Mouse (Mus musculus): ENCODE measurements around the gene Unc5c.

Unc5c gene

DNA sequence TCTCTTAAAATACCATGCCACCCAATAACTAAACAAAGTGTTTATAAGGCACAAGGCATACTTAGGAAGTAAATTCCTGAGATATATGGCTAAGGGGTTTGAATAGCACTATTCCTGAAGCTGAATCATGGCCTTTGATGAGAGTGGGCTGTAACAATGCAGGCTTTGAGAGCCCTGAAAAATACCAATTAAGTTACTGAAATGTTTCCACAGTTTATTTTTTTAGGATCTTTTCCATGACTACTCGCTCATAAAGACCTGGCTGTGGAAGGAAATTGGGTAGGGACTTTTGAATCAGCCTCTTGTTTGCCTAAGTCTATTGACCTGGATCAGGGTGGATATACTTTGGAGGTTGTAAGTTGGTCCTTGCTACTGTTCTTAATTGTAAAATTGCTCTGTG, 44.8 kb downstream of the Unc5c start:
- peak; percentile 67 for DNase-seq (ENCODE audit: low read depth, low spot score)

DNA sequence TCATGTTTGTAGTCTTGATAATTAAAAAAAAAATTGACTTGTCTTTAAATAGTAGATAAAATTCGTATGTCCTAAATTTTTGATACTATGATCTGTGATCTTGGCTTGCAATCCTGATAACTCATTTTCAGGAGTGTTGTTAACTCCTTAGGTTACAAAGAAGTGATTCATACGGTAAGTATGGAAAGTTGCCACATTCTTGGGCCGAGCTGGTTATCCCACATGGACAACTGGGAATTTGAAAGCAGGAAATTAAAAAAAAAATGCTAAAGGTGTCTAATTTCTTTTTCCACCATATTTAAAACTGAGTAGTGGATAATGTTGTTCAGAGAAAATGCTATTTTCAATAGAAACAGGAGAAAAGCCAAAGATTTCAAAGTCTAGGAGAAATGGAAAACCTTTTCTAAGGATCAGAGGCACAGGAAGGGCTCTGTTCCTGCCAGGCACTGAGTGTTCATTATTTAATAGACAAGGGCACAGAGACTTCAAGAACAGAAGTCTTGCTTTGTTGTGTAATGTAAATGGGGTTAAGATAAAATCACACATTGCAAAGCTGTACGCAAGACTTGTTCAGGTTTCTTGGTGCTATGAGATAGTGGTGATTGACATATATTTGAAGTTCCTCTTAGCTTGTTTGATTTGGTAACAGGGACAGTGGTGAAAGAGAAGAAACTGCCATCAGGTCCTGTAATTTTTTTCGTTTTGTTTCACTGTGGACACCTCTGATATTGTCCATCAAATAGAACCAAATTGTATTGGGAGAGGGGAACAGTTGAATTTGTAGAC, 46.4 kb downstream of the Unc5c start:
- no peak for DNase-seq (ENCODE audit: low read depth, low spot score)

DNA sequence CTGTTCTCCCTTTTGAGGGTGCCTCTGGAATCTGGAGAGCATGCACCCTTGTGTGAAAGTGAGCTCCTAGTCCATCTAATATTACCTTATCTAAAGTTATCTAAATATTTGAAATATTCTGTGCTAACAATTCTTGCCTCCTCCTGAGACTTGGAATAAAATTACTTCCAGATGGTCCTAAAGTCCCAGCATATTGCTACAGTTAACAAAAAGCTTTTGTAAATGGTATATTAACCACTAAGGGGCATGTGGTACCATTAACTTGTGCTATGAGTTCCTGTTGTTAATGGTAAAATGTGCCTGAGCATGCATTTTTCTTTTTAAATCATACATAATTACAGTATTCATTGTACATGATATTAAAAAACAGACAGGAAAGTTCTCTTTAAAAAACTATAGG, 63.7 kb downstream of the Unc5c start:
- DNase-seq (ENCODE audit: low read depth, low spot score), result peak; percentile 75

DNA sequence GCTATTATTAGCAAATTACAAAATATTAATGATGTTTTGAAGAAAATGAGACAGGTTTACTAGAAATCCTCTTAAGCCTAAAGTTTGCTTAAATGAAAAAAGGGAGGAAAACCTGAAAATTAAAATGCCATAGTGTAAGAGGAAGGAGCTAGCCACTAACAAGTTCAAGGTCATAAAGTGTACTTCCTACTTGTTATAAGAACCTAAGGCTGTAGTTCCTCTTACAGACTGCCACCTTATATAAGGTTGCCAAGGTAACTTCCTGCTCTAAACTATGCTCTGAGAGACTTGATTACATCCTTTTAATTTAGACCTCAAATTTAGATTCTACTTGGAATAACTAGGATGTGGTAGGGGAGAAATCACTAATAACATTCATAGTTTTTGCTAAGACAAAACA, 64.6 kb downstream of the Unc5c start:
- no peak for DNase-seq (ENCODE audit: low read depth, low spot score)

DNA sequence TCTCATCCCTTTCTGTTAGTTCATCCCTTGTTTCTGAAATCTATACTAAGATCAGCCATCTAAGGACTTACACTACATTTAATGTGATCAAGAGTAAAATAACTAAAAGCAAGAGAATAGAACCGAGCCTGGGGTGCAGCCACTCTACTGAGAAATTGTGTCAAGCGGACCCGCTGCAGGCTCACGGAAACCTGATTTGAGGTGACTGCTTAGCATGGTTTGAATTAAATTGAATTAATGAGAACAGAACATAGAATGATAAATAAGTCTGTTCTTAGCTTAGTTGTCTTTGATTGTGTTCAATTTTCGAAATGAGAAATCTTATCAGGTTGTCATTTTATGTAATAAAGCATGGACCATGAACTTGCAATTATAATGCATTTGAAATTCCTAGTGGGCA, 68.8 kb downstream of the Unc5c start:
- no peak for DNase-seq (ENCODE audit: low read depth, low spot score)

DNA sequence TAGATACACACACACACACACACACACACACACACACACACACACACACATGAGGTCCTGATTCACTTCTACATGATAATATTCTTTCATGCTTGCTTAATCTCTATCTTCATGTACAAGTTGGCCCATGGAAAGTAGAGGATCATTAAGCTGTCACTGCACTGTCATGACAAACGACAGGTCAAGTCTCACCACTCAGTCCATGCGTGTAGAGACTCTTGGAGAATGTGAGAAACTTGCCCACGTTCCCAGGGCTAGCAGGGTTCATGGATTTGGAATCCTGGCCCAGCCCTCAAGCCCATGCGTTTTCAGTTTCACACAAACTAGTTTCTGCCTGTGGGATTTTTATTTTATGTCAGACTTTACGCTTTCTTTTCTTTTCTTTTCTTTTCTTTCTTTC, 71.8 kb downstream of the Unc5c start:
- DNase-seq (ENCODE audit: low read depth, low spot score), result no peak

DNA sequence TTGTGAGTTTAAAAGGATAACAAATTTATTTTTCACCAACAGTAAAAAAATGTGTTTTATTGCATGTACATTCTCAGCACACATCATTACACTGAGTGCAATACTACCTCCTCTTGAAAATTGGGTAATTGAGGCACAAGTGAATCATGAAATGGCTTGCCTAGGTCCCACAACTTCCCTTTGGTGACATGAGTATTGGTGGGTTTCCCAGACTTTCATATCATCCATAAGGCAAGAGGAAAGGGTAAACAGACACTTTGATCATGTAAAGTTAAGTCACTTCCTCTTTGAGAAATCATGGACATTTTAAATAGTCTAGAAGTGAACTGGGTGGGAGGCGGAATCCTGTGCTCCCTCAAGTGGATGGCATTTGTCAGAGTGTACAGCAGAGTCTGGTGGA, 73.1 kb downstream of the Unc5c start:
- no peak for DNase-seq (ENCODE audit: low read depth, low spot score)

DNA sequence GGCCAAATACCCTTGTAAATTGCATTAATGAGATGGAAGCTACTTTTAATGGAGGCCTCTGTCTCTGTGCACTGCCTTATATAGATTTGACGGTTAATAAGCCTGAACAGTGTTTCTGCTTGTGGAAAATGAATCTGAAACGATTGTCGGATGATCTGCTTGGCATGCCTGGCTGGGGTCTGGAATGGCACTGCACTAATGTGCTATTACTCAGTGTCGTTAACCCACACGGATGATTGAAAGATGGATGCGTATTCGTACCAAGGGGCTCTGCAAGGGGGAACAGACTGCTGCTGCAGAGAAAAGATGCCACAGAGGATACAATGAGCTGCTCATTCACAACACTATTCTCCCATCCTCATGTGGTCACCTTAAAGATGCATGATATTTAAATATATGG, 75.7 kb downstream of the Unc5c start:
- DNase-seq (ENCODE audit: low read depth, low spot score), result no peak

DNA sequence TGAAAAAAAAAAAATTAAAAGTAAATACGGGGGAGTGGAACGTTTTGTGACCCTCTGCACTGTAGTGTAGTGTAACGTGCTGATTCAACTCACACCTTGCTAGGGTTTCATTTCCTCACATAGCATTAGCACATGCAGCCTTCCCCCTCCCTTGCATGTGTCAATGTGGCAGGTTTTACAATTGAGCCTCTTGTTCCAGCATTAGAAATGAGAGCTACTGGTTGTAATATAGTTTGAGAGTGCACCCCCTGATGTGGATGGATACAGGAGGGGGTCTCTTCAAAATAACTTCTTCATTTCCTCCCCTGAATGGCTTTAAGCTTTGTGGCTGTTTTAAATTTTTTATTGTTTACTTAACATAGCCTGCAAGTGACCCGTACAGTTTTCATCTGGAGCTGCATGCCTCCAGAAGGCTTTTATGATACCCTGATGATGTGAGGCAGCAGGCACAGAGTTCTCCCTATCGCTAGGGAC, 82.4 kb downstream of the Unc5c start:
- DNase-seq (ENCODE audit: low read depth, low spot score), result peak; percentile 57

DNA sequence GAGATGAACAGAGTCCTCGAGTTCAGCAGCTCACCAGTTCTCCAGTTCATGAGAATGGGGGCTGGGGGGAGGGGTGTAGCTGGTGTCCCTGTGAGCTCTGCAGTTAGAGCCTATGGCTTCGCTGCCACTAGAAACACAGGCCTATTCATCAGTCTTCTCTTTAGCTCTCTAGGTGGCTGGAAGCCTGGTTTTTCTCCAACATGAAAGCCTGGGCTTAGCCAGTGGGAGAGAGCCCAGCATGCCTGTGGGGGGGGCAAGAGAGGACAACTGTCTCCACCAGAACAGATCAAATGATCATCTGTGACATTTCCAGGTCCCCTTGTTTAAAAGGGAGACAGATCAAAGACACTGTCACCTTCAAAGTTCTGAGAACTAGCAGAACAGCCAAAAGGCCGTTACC, 84.6 kb downstream of the Unc5c start:
- DNase-seq (ENCODE audit: low read depth, low spot score), result peak; percentile 45

DNA sequence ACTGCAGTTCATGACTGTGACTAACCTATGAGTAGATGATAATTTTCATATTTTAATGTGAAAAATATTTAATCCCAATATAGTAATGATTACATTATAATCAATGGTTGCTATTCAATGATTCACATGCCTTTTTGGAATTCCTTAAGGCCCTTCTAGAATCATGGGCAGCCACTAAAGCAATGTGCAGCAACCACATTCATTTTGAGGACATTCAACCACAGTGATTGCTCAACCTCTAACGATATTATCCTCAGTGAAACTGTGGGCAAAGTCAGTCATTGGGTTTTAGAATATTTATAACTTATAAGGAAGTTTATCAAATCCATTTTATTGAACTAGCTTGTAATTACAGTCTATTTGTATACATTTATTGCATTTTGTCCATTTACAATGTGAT, 87.9 kb downstream of the Unc5c start:
- DNase-seq (ENCODE audit: low read depth, low spot score), result no peak

DNA sequence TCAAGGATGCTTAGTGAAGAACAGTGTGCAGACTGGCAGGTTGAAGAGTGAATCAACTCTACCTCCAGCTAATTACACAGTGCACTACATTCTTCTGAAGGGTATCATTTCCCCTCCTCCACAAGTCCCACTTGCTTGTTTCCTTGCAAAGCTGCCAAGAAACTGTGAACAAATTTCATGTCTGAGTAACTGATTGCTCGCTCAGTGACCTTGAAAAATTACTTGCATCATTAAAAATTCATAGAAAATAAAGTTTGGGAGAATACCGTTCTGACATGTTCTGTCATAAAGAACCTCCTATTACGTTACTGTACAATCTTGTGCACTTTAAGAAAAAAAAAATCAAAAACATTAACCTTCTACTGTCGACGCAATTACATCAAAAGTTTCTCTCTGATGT, 92.1 kb downstream of the Unc5c start:
- no peak for DNase-seq (ENCODE audit: low read depth, low spot score)

DNA sequence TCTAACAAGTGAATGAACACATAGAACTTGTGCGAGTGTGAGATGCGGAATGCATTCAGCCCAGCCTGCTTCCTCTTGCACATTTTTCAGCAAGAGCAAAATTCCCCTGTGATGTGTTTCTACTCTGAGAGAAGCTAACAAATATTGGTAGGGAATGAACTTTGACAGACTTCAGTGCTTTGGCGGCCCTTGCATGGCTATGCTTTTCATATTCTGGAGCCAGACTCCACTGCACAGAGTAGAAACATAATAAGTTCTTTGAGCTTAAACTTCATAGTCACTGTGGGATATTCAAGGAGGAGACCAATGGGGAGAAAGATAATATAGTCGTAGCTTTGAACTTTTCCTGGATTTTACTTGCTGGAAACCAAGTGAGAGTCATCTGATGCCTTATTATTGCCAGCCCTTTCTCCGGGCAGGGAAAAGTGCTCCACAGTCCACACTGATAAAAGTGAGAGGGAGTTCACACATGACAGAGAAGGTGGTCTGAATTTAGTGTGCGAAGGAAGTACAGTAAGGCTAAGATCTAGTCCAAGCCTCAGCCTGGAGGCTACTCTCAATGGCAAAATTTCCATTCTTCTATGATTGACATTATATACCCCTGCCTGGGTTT, 110.2 kb downstream of the Unc5c start:
- no peak for DNase-seq (ENCODE audit: low read depth, low spot score)

DNA sequence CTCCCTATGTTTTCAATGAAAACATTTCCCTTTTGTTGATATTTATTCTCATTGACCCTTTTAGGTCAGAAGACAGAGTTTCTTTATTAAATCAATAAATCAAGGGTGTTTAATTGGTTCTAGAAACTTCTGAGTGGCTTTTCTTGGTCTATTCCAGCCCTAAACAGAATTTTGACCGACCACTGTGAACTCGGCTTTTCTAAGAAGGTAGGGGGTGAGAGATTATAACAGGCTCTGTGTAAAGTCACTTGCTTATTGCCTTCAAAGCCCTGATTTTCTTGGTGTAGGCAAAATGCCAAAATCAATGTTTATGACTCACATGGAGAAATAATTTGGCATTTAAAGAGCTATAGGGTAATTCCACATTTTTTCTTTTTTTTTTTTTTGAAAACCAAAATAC, 112.4 kb downstream of the Unc5c start:
- DNase-seq (ENCODE audit: low read depth, low spot score), result no peak

DNA sequence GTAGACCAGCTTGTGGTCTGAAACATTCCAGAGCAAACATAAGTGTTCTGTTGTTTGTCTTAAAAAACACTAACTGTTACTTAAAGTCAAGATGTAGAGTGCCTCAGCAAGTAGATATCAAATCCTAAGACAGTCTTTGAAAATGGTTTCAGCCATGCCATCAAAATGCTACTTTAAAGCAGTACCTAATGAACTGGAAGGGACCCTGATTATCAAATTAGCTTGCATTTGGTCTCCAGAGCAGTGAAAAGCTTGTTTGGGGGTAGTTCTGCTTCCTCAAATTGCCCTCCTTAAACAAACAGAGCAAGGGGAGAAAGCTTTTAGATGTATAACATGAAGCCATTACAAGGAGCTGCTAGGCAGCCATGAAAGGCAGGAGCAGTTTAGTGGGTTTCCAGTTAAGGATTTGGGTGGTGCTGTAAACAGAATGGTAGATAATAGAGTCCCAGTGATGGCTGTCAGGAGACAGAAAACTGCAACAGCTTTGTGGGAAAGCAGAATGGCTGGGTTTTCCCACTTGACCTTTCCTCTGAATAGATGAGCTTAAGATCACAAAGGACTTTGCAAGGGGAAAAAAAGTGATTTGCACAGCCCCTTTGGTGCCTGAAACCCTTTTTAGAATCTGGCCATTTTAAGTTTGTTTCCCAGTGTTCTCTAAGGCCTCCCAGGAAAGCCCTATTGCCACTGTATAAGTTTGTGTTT, 116.3 kb downstream of the Unc5c start:
- DNase-seq (ENCODE audit: low read depth, low spot score), result no peak

DNA sequence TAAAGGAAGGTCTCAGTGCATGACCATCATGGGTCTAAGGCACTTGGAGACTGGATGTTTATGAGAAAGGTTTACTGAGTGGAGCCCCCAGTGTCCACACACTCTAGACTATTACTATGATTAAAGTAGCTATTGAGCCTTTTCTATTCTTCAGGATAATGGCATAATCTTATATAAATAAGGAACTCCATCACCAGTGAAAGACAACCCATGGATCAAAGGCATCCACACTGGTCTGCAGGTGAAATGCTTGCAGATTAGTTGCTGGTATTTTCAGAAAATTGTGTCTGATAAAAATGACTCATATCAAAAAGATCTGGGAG, 116.8 kb downstream of the Unc5c start:
- no peak for DNase-seq (ENCODE audit: low read depth, low spot score)

DNA sequence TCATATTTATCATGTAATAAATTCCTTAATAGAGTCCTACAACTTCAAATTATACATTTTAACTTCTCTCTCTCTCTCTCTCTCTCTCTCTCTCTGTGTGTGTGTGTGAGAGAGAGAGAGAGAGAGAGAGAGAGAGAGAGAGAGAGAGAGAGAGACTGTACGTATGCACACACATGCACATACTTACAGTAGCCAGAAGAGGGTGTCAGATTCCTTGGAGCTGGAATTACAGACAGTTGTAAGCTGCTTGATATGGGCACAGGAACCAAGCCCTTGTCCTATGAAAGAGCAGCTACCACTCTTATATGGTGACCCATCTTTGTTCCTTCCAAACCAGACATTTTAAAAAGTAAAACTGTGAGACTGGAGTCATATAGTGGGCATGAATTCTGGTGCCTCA, 118.2 kb downstream of the Unc5c start:
- DNase-seq (ENCODE audit: low read depth, low spot score), result no peak

DNA sequence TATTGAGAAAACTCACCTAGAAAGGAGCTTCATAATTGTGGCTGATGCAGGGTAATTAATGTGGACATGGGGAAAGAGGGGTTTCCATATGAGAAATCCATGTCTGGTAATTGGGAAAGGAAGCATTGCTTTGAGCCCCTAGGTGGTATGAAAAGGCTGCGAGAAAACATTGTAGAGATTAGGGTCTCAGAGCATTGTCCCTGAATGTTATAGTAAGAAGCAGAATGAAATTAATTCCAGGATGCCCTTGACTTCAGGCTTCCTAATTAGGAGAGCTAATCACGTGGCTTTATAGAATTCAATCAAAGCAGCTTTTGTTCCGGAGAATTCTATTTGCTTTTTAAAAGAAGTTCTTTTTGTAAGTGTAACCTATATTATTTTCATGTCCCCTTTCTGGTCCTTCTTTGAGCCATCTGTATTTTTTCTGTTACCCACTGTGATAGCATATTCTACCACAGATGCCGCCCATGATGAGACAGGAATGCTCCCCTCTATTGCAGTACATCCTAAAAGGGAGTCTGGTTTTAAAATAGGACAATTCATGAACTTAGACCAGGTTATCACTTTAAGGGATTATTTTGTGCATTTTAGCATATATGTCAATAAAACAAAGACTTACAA, 124.5 kb downstream of the Unc5c start:
- DNase-seq (ENCODE audit: low read depth, low spot score), result no peak

DNA sequence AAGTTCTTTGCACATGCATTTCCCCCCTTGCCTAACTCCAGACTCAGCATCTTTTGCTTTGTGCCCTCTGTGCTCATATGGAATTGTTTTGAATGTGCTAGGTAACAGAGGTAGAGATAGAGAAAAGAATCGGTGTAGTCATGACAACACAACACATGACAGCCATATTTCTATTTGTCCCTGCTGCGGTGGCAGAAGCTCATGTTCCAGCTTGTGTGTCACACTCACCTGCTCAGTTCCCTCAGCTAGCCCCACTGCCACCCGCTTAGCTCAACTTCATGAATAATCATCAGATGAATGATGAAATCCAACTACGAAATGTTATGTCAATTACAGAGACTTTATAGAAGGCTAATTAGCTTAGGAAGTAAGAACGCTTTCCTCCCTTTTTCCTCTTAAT, 128.2 kb downstream of the Unc5c start:
- DNase-seq (ENCODE audit: low read depth, low spot score), result no peak

DNA sequence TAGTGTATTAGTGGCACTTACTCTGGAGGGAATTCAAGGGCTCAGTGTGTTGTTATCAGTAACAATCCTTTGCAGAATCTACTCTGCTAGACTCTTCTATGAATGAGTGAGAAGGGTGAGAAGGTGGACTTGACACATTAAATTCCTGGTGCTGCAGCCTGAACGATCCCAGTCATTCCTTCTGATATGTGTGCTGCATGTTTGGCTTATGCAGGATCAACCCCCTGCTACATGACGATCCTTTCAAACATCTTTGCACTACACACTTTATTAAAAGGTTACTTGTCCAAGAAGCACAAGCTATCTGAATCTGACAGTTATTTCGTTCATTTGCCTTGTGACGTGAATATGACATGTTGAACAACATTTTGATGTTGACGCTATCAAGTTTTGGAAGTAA, 129.1 kb downstream of the Unc5c start:
- DNase-seq (ENCODE audit: low read depth, low spot score), result no peak

DNA sequence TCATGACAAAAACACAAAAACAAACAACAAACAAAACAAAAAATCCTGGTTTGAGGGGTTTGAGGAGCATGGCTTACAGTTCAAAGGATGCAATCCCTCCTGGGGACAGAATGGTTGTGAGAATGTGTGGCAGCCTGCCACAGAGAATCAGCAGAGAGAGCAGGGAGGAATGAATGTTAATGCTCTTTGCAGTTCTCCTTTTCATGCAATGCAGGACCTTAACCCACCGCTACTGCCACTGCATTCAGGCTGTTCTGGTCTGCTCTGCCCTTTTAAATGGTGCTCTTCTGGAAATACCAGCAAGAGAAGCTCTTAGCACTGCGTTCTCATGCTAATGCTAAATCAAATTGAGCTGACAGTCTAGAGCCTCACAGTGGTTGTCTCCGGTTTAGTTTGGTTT, 130.1 kb downstream of the Unc5c start:
- DNase-seq (ENCODE audit: low read depth, low spot score), result no peak

DNA sequence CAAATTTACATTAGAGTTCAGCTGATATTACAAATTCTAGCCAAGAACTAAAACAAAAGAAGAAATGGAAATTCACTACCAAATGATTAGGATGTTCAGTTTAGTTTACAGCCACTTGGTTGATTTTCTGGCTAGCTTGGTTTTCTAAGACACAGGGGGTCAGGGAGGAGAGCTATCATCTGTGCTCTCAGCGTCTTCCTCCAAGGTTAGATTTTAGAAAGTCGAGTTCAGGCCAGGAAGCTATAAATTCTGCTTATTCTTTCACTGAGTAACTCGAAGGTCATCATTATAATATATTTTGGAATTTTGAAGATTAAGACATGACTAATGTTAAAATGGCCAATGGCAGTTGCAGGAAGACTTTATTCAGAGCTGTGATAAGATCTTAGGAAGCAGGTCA, 131.4 kb downstream of the Unc5c start:
- DNase-seq (ENCODE audit: low read depth, low spot score), result no peak

DNA sequence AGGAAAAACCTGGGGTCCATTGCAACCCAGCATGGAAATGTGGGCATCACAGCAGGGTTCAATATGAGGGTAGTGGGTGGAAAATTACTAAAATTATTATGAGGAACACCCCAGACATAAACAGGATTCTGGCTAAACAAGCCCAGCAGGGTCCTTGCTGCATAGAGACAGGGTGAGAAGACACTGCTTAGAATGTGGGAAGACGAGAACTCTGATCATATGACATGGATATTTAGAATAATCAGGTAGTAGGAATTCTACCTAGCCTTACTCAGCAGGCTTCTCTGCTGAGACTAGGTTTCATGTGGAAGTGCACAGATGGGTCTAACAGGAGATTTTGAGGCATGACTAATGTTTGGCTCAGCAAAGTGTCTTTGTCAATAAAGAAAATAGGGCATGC, 131.9 kb downstream of the Unc5c start:
- no peak for DNase-seq (ENCODE audit: low read depth, low spot score)

Measured in forelimb bud, embryonic 11.5 days (tissue).